Mouse (Mus musculus) megakaryocyte, embryonic 14.5 days (primary cell): ENCODE results near the gene Gm10801.
"Not testable (repeated sequence)": the region's sequence is repeated elsewhere in the genome, so short reads cannot be mapped to it uniquely, and the experiment has no call there.

Source experiments
- FLI1 ChIP-seq: IDR thresholded peaks from 2 replicates; pipeline ENCODE4 v1.6.1; 2012; ENCODE audit warnings: low read length, inconsistent platforms, mixed read lengths
- GATA1 ChIP-seq: IDR thresholded peaks from 3 replicates; pipeline ENCODE4 v1.6.1; 2012; ENCODE audit warnings: mixed read lengths, low read length, inconsistent platforms, borderline replicate concordance

DNA sequence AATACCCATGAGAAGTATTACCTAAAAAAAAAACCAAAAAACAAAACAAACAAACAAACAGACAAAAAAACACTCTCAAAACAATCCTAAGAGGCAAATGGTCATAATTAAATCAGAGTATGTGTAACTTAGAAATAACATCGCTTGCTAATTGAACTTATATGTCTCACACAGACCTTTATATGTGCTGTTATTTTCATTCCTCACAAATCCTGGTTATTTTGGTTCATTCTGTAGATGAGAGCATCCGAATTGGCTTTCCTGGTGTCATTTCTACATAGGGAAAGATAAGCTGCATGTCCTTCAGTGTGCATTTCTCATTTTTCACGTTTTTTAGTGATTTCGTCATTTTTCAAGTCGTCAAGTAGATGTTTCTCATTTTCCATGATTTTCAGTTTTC, at the start of gene Gm10801:
- not testable (repeated sequence) for TF ChIP-seq GATA1, FLI1
